Mouse (Mus musculus) adipose tissue, adult 10 weeks (tissue): ENCODE measurements around the gene Olfr1500. TPM values are rescaled to one million over a fixed set of nuclear protein-coding genes. Genes with fewer than 3 reads are reported as not detected.

Source experiments
- polyA plus RNA-seq: library from polyadenylated mRNA; stranded (reverse); fragments of 350-450 nt; fragmentation: Illumina TruSeq; extraction: RNeasy Lipid Tissue Mini Kit (QIAGEN cat#74804); gene quantifications from one replicate; pipeline ENCODE4 v1.2.3, GENCODE M21; 2014; ENCODE audit warnings: low read depth, low replicate concordance

Olfr1500 gene
- not detected for polyA plus RNA-seq

DNA sequence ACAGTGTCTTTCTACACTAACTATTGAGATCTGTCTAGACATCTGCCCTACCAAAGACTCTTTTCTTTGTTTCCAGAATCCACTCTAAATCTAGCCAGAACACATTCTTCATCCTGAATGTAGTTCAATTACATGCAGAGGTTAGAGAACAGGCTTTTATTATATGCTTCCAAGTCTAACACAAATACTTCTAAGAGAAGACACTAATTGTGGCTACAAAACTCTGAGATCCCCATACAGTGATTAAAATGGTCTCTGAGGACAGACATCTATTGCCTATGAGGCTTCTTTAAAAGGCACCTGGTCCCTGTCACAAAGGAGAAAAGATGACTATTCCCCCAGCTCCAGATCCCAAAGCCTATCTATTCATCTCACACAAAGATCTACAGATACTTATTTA, at the start of gene Olfr1500:
Gene Olfr1500, minus strand, starts transcription at position 101 of the 400 bp plus-strand sequence.

DNA sequence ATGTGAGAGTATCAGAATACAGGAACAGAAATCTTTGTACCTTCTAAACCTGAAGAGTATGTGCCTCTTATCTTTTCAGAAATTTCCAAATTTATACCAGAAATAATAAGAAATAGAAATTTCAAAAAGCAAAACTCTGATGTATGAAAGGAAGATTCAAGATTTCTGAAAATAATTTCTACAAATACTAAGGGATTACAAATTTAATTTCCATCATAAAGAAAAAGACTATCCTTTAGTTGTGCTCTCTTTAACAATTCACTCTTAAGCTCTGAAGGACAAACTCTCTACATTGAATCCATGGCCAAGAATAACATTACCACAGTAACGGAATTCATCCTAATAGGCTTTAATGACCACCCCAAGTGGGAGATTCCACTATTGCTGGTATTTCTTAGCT, 31.2 kb upstream of the Olfr1500 start, which contains the start of gene Olfr1502:
Gene Olfr1502, plus strand, starts transcription at position 301 of the 400 bp plus-strand sequence.

DNA sequence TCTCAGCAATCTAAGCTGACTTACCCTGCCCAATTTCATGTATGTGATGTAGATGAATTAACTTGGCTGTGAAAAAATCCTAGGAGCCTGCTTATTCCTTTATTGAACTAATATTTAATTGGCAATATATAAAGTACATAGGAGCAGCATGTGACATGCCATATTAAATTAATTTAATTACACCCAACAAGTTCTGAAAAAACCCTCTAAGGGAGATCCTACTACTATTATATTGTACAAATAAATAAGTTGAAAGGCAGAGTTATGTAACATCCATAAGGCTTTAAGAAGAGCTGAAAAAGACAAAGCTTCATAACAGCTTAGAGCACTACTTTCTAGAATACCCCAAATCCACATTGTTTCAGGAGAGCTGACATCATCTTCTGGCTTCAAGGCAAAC, 20.3 kb upstream of the Olfr1500 start, which contains the start of gene Olfr1501:
Gene Olfr1501, minus strand, starts transcription at position 101 of the 400 bp plus-strand sequence.

DNA sequence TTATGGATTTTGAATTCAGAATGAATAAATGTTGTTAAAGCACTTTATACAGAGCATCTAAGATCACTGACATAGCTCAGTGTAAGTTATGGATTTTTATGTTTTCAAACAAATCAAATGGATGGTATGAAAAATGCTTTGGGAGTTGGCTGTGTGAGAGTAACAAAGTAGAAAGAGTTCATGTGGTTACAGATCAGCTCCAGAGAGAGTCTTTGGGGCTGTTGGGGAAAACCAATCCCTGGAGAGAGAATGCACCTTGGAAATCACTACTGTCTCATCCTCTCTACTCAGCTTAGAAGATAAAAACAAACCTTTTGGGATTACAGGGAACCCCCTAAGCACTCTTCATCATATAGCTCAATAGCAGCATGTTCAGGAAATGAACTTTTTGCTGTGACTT, 10.9 kb downstream of the Olfr1500 start, which contains the start of gene Olfr1499:
Gene Olfr1499, minus strand, starts transcription at position 101 of the 400 bp plus-strand sequence.

DNA sequence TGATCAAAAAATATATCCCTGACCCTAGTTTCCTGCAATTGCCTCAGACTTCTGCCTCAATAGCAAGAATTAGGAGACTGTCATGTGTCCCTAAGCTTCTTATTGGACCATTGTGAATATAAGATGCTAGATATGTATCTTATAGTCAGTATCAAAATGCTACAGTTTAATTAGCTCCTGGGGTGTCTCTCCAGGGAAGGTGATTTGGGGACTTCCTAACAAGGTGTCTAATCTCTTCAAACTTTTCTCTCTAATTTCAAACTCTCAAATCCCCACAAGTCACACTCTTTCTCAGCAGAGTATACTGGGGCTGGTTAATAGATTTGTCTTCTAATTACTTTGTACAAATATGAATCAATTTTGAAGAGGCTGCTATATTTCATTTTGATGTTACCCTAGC, 32.2 kb downstream of the Olfr1500 start, which contains the start of gene Olfr1497:
Gene Olfr1497, minus strand, starts transcription at position 101 of the 400 bp plus-strand sequence.

DNA sequence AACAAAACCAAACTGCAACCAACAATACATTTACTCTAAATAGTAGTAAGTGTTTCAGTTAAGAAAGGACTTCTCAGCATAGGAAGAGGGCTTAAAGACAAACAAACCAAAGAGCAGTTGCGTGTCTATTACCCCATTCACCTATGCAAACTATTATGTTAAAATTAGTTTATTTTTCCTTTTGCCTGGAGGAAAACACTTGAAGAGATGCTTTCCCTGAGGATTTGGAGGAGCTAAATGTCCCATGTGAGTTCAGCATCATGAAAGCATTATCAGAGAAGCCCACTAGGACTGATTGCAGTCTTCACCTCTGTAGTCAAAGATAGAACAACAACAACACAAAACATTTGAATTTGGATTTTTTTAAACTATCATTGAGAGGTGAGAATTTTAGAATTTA, 52.7 kb downstream of the Olfr1500 start, which contains the start of gene Olfr1496:
Gene Olfr1496, plus strand, starts transcription at position 301 of the 400 bp plus-strand sequence.

Other genes with a start within 250 kb of the Olfr1500 start
- not detected for gene Olfr1484, start 247.0 kb downstream of the Olfr1500 start, polyA plus RNA-seq
- not detected for gene Olfr1487, start 213.1 kb downstream of the Olfr1500 start, polyA plus RNA-seq
- gene Olfr1489, start 198.9 kb downstream of the Olfr1500 start, polyA plus RNA-seq = not detected
- gene Olfr1490, start 179.4 kb downstream of the Olfr1500 start, polyA plus RNA-seq = not detected
- not detected for gene Olfr1491, start 133.2 kb downstream of the Olfr1500 start, polyA plus RNA-seq
- not detected for gene Olfr1493-ps1, start 107.2 kb downstream of the Olfr1500 start, polyA plus RNA-seq
- gene Olfr1494, start 90.8 kb downstream of the Olfr1500 start, polyA plus RNA-seq = not detected
- not detected for gene Olfr1495, start 65.9 kb downstream of the Olfr1500 start, polyA plus RNA-seq
- gene Olfr1496, start 52.6 kb downstream of the Olfr1500 start, polyA plus RNA-seq = not detected
- not detected for gene Olfr1497, start 32.3 kb downstream of the Olfr1500 start, polyA plus RNA-seq
- not detected for gene Olfr1499, start 11.0 kb downstream of the Olfr1500 start, polyA plus RNA-seq
- not detected for gene Olfr1501, start 20.2 kb upstream of the Olfr1500 start, polyA plus RNA-seq
- not detected for gene Olfr1502, start 31.3 kb upstream of the Olfr1500 start, polyA plus RNA-seq
- gene Olfr1504, start 67.4 kb upstream of the Olfr1500 start, polyA plus RNA-seq = not detected
- gene Olfr1505, start 83.0 kb upstream of the Olfr1500 start, polyA plus RNA-seq = not detected